Mouse (Mus musculus) cortical plate, adult 2 months (tissue): ENCODE data around the gene Actn1.

ENCODE experiments used
- CTCF ChIP-seq: fragments of 200-500 bp; IDR thresholded peaks from 2 replicates; pipeline ENCODE4 v1.5.1; 2011; ENCODE audit warnings: mild to moderate bottlenecking, control low read depth, low read length; ENCODE audit not compliant: insufficient read depth; ENCODE audit errors: extremely low read depth
- POLR2A ChIP-seq: fragments of 200-500 bp; IDR thresholded peaks from 2 replicates; pipeline ENCODE4 v1.6.1; 2011; ENCODE audit warnings: mild to moderate bottlenecking, low read length, control low read depth; ENCODE audit not compliant: insufficient read depth; ENCODE audit errors: extremely low read depth

- TF ChIP-seq POLR2A (no peak), CTCF (no peak)
Measured at GRCm38 (mm10) chr12:80235295-80235694, 24.9 kb downstream of the Actn1 start.
